Mouse (Mus musculus) G1E (cell line): ENCODE results near the gene Olfr1382.

ENCODE experiments used
- CTCF ChIP-seq: IDR thresholded peaks from 2 replicates; pipeline ENCODE4 v1.5.1; 2012; ENCODE audit warnings: low read depth, low read length, inconsistent platforms, mixed read lengths
- GATA1 ChIP-seq: IDR thresholded peaks from 2 replicates; pipeline ENCODE4 v1.6.1; 2012; ENCODE audit warnings: borderline replicate concordance, low read length, inconsistent platforms, mixed read lengths
- GATA2 ChIP-seq: IDR thresholded peaks from 2 replicates; pipeline ENCODE4 v1.6.1; 2012; ENCODE audit warnings: low read depth, low read length, inconsistent platforms, borderline replicate concordance
- POLR2AphosphoS5 ChIP-seq: IDR thresholded peaks from 2 replicates; pipeline ENCODE4 v1.6.1; 2012; ENCODE audit warnings: low read depth, low read length, inconsistent platforms; ENCODE audit not compliant: insufficient replicate concordance

GRCm38 (mm10) chr11:49518086-49518485 lies 10.0 kb upstream of the Olfr1382 start:
- TF ChIP-seq CTCF (no peak), GATA1 (no peak), POLR2AphosphoS5 (no peak), GATA2 (no peak)
